Mouse (Mus musculus) brain, embryonic 14.5 days (tissue): ENCODE measurements around the gene Zfp1. TPM values are rescaled to one million over a fixed set of nuclear protein-coding genes. Genes with fewer than 3 reads are reported as not detected.

Experiments used
- DNase-seq: peaks from one replicate; pipeline ENCODE4 v3.0.0-alpha.2; 2011; ENCODE audit warnings: low read depth
- CTCF ChIP-seq: fragments of 200-500 bp; IDR thresholded peaks from 2 replicates; pipeline ENCODE4 v1.5.1; 2012; ENCODE audit warnings: inconsistent platforms, mild to moderate bottlenecking, moderate library complexity, borderline replicate concordance; ENCODE audit not compliant: insufficient read depth, insufficient read length; ENCODE audit errors: extremely low read depth
- POLR2A ChIP-seq: fragments of 200-500 bp; IDR thresholded peaks from 2 replicates; pipeline ENCODE4 v1.6.1; 2012; ENCODE audit warnings: mild to moderate bottlenecking, inconsistent platforms, borderline replicate concordance; ENCODE audit not compliant: poor library complexity, insufficient read depth, insufficient read length, severe bottlenecking; ENCODE audit errors: extremely low read depth
- polyA plus RNA-seq: library from polyadenylated mRNA; depleted of rRNA; stranded (reverse); fragments of >200 nt; gene quantifications from 2 replicates; pipeline ENCODE4 v1.2.3, GENCODE M21; 2012

Gene Zfp1
- polyA plus RNA-seq, 1 experiment = 25.9 TPM

DNA sequence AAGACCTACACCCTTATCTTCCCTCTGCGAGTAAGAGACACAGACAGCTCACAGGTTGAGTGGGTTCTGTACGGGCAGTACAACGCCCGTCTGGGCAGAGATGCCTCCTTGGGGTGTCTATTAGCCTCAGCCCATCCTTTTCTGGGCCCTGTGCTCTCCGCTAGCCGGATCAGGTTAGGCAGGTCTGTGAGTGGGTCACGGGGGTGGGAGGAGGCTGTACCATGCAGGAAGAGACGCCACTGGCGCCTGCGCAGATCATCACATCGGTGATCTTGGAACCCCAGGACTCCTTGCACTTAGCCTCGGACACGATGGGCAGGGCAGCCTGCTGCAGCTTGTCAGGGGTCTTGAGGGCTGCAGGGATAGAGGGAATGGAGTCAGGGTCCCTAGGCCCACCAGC lies 43.7 kb downstream of the Zfp1 start:
- no peak for DNase-seq
- no peak for TF ChIP-seq CTCF
- TF ChIP-seq POLR2A = no peak

DNA sequence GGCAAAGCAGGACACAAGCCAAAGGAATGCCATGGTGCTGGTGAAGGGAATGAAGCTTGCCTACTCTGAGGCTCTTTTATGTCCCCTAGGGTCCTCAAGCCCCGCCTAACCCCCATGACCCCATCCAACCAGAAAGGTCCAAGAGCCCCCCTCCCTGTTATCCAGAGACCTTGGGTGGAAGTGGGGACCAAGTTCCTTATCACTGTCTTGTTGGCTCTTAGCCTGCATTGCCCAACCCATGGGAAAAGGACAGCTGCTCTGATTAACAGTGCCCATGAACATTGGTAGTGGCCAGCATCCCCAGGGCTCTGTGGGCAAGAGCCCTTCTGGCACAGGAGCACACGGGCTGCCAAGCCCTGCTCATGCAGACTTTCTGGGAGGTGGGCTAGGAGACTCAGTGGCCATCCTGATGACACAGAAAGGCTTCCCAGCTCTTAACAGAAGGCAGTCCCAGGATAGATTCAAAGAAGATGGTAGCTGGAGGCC lies 47.8 kb downstream of the Zfp1 start, which contains the start of gene Ctrb1:
TSS of gene Ctrb1 (minus strand) at position 51 of the 486 bp plus-strand sequence.
- DNase-seq = no peak
- TF ChIP-seq CTCF = no peak
- TF ChIP-seq POLR2A = no peak

DNA sequence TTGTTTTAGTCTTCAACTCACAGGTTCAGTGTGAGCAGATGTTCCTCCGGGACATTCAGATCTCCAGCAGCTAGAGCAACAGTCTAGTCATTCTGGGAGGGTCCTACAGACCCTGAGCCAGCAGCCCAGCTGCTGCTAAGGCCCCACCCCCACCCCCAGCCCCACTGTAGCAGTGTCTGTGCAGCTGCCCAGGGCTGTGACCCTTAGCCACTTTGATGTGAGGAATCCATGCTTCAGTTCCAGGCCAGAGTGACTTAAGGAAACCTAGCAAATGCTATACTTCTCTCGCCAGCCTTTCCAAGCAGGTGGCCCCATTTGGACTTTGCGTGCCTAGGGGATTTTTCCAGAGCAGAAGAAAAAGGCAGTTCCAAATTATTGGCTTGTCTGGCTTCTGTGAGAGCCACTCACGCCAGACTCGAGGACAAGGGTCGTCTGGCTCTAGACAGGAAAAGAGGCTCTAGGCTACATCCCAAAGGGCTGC lies 50.1 kb downstream of the Zfp1 start:
- no peak for TF ChIP-seq CTCF
- TF ChIP-seq POLR2A = no peak
- DNase-seq = peak; percentile 24

DNA sequence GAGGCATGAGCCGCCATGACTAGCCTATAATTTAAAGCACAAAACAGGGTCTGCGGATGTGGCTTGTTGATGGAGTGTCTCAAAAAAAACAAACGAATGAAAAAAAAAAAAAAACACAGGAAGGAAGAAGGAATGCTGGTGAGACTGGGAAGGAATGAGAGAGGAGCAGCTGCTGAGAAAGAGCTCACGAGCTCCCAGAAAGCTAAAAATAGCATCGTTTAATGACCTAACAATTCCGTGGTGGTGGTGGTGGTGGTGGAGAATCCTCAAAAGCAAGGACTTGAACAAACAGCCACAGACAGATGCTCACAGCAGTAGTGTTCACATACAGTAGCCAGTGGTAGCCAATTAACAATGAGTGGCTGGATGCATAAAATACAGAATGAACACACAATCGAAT lies 52.2 kb downstream of the Zfp1 start:
- TF ChIP-seq POLR2A = no peak
- no peak for TF ChIP-seq CTCF
- DNase-seq = peak; percentile 42

DNA sequence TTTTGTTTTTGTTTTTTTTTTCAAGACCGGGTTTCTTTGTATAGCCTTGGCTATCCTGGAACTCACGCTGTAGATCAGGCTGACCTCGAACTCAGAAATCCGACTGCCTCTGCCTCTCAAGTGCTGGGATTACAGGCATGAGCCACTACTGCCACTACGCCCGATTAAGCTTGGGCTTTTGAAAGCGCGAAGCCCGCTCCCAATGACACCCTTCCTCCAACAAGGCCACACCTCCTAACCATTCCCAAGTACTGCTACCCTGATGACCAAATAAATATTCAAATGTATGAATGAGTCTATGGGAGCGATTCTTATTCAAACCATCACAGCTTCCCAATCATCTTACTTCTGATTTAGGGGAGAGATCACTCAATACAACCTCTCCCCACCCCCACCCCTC lies 54.5 kb downstream of the Zfp1 start:
- no peak for DNase-seq
- TF ChIP-seq POLR2A = no peak

- TF ChIP-seq POLR2A = no peak
- no peak for TF ChIP-seq CTCF
- no peak for DNase-seq
These were observed 55.8 kb downstream of the Zfp1 start for GRCm38 (mm10) chr8:111699035-111699434.

DNA sequence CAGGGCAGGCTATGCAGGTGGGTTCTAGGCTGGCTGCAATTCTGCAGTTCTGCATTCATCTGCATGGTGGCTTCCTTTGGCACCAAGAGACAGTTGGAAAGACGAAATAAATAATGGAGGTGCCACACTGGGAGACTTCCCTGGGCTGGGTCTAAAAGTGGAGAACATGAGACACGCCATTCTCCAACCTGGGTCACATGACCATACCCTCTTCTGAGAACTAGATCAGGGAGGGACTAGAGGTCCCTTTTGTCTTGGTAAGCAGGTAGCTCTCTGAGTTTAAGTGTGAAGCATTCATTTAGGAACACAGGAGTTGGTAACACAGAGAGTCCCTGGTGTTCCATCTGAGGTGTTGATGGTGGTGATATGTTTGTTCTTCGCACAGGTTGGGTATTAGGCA lies 57.0 kb downstream of the Zfp1 start:
- no peak for DNase-seq
- TF ChIP-seq POLR2A (no peak), CTCF (no peak)

- TF ChIP-seq CTCF (no peak), POLR2A (no peak)
- DNase-seq = no peak
These were observed 57.5 kb downstream of the Zfp1 start for GRCm38 (mm10) chr8:111700740-111701139.

GRCm38 (mm10) chr8:111701380-111701779 lies 58.2 kb downstream of the Zfp1 start:
- DNase-seq = no peak
- TF ChIP-seq CTCF (no peak), POLR2A (no peak)

- TF ChIP-seq POLR2A = no peak
- TF ChIP-seq CTCF = no peak
- no peak for DNase-seq
These were observed 61.4 kb downstream of the Zfp1 start for GRCm38 (mm10) chr8:111704585-111704984.

DNA sequence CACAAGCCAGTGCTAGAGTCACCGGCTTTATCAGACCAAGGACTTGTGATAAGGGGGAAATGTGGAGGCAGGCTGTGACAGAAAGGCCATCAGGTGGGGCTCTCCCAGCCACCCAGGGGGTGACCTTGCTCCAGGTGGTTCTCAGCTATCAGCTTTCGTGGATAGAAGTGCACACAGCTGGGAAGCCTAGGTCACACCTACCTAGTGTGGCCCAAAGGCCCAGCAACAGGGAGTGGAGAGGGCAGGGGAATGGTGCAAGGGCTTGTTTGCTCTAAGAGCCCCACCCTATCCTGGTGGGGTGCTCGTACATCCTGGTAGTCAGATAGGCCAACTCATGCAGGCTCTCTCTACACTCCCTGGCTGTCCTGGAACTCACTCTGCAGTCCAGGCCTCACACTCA lies 62.0 kb downstream of the Zfp1 start:
- no peak for DNase-seq
- TF ChIP-seq POLR2A (no peak), CTCF (no peak)

DNA sequence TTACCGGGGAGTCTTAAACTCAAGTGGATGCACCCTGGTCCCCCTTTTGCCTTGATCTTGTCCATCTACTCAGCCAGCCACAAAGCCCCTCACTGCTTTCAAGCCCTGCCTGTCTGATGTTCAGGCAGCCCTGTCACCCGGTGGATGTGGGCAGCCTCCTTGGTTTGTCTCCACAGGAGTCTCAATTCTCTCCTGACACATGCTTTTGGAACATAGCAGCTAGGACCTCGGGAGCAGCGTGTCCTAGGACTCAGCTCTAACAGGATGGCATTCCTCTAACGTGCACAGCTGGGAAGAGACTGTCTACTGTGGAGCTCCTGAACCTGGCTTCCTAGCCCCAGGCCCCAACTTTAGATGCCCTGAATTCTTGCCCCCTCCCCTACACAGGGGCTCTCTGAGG lies 62.5 kb downstream of the Zfp1 start:
- TF ChIP-seq CTCF = no peak
- TF ChIP-seq POLR2A = no peak
- no peak for DNase-seq
